15 mouse cellular contexts compared by ENCODE assay signal in genomic region chr17:28942101-28942500, GRCm38 (mm10). TPM values are rescaled to one million over a fixed set of nuclear protein-coding genes. Genes with fewer than 3 reads are reported as not detected.
DNase-seq lines count a peak whose midpoint lies in the region; ATAC-seq and TF ChIP-seq lines count a peak whose summit lies in the region.
"Had no signal": no experiment of that assay in that cellular context is flagged by ENCODE, and none has a peak within 500 bp of the region (broad histone marks: within the 10 kb centered on the region; RNA-seq: fewer than 3 reads in every experiment).

No protein-coding gene starts in this region.

- H3K27ac ChIP-seq in ES-Bruce4 (ENCODE audit: insufficient read depth, low read length) = no peak overlapping the region; the same call in 1 of the 2 replicates
- H3K27ac ChIP-seq: heart, embryonic 15.5 days; lung, embryonic 15.5 days had no signal

- H3K4me1 ChIP-seq in ES-Bruce4 (ENCODE audit: control insufficient read depth, insufficient read depth, low read length) = no peaks in the 10 kb centered on the region
- H3K4me1 ChIP-seq: heart, embryonic 15.5 days; lung, embryonic 15.5 days had no signal

- no peaks in the 10 kb centered on the region for H3K27me3 ChIP-seq in ES-Bruce4 (ENCODE audit: control insufficient read depth, insufficient read depth, low read length, poor library complexity, severe bottlenecking)
- H3K27me3 ChIP-seq: heart, embryonic 15.5 days; lung, embryonic 15.5 days had no signal

- TF ChIP-seq POLR2A in ES-Bruce4 (IDR thresholded peaks at IDR 0.05; ENCODE audit: insufficient read depth, low read length) = peak; percentile 93

- TF ChIP-seq EP300 in ES-Bruce4 (IDR thresholded peaks at IDR 0.05; ENCODE audit: insufficient read depth, low read depth, low read length) = no peak

- H3K9ac ChIP-seq in ES-Bruce4 (ENCODE audit: low read depth, poor library complexity, severe bottlenecking) = no peak overlapping the region
- H3K9ac ChIP-seq: forebrain, postnatal 0 days; heart, embryonic 15.5 days; lung, embryonic 15.5 days had no signal

- intact Hi-C loops in heart, postnatal 10 days (cut with DNase I) = no loop called here

- peak overlapping the region; percentile 34 for H3K4me3 ChIP-seq in ES-Bruce4 (ENCODE audit: low read depth, low read length)
- H3K4me3 ChIP-seq: heart, embryonic 15.5 days; lung, embryonic 15.5 days had no signal

- peaks cover 8% of the 10 kb centered on the region for H3K9me3 ChIP-seq in ES-Bruce4 (replicated peaks; ENCODE audit: control insufficient read depth, insufficient read depth, low read length, poor library complexity, severe bottlenecking)
- H3K9me3 ChIP-seq: heart, embryonic 15.5 days; lung, embryonic 15.5 days had no signal

- no peaks in the 10 kb centered on the region for H3K36me3 ChIP-seq in ES-Bruce4 (ENCODE audit: control insufficient read depth, insufficient read depth, low read length, poor library complexity, severe bottlenecking)
- H3K36me3 ChIP-seq: heart, embryonic 15.5 days; lung, embryonic 15.5 days had no signal

- peak; percentile 92 for DNase-seq in heart, adult 11 months
- no peak for DNase-seq in heart, postnatal 10 days
- peak; percentile 40 for DNase-seq in induced T-regulatory cell, adult 2 months (ENCODE audit: low read depth)
- no peak for DNase-seq in layer of hippocampus, adult 9-11 months
- no peak for DNase-seq in layer of hippocampus, adult 11-12 months (ENCODE audit: low spot score)
- DNase-seq in frontal cortex, postnatal 14 days (ENCODE audit: low spot score in 2 of 2) = no peak
- DNase-seq: forebrain, postnatal 0 days; right cerebral cortex, postnatal 14 days had no signal

- no peak for TF ChIP-seq CTCF in ES-Bruce4 (IDR thresholded peaks at IDR 0.05; ENCODE audit: low read depth, low read length)

- peak; percentile 57 for ATAC-seq in megakaryocyte progenitor cell, adult 5-6 weeks (replicated peaks; ENCODE audit: poor library complexity)
- ATAC-seq: forebrain, postnatal 0 days; intestine, embryonic 16.5 days had no signal

RNA-seq across cellular contexts. Expression of gene Pxt1, which starts 1.5 kb away (rescaled TPM):
- total RNA-seq in heart, postnatal 10 days (2021) = not detected
- polyA plus RNA-seq in ES-Bruce4 (2011; ENCODE audit: insufficient read depth, insufficient read length, low read depth, missing spikeins) = 0.67 and 2.4 TPM in 2 replicates
- 0.66 and 0.77 TPM in 2 replicates for total RNA-seq in megakaryocyte progenitor cell, adult 5-6 weeks (2015)
- 0.27 TPM in 1 of 2 replicates, not detected in the other for total RNA-seq in megakaryocyte progenitor cell, adult 5-6 weeks (2017)
- total RNA-seq: adrenal gland, adult 18-20 months; forebrain, postnatal 0 days had no signal
- polyA plus RNA-seq: cortical plate, adult 2 months; forebrain, postnatal 0 days; heart, embryonic 15.5 days; intestine, embryonic 16.5 days had no signal

RNA-seq across cellular contexts. Expression of gene Kctd20, which starts 9.6 kb away (rescaled TPM):
- total RNA-seq in heart, postnatal 10 days (2021) = 10 to 100 TPM; 63.8 to 76.9 TPM
- 75.3 and 77.9 TPM in 2 replicates for polyA plus RNA-seq in ES-Bruce4 (2011; ENCODE audit: insufficient read depth, insufficient read length, low read depth, missing spikeins)
- 74.0 and 89.7 TPM in 2 replicates for total RNA-seq in megakaryocyte progenitor cell, adult 5-6 weeks (2015)
- total RNA-seq in megakaryocyte progenitor cell, adult 5-6 weeks (2017) = 130 and 137 TPM in 2 replicates

RNA-seq across cellular contexts. Expression of gene 4930539E08Rik, which starts 27.0 kb away (rescaled TPM):
- under 1 TPM in 1 of 2 experiments, not detected in 1; 0.05 TPM for total RNA-seq in heart, postnatal 10 days (2021)
- 1.5 and 3.0 TPM in 2 replicates for polyA plus RNA-seq in ES-Bruce4 (2011; ENCODE audit: insufficient read depth, insufficient read length, low read depth, missing spikeins)
- 0.66 and 1.4 TPM in 2 replicates for total RNA-seq in megakaryocyte progenitor cell, adult 5-6 weeks (2015)
- 0.96 and 1.1 TPM in 2 replicates for total RNA-seq in megakaryocyte progenitor cell, adult 5-6 weeks (2017)
- total RNA-seq: adrenal gland, adult 18-20 months had no signal

Comparison
In these comparisons a context has a peak if more than half of its experiments do, and no peak if none do; other contexts are left out.
1. DNase-seq: peak in heart, adult 11 months (single experiment) and induced T-regulatory cell, adult 2 months (single experiment); none in heart, postnatal 10 days (0 of 2), layer of hippocampus, adult 9-11 months (single experiment), layer of hippocampus, adult 11-12 months (single experiment) and frontal cortex, postnatal 14 days (0 of 2).